ENCODE assay signal across 24 mouse cellular contexts in genomic region chr13:67495631-67496030, GRCm38 (mm10). TPM values are rescaled to one million over a fixed set of nuclear protein-coding genes. Genes with fewer than 3 reads are reported as not detected.
DNase-seq lines count a peak whose midpoint lies in the region; ATAC-seq and TF ChIP-seq lines count a peak whose summit lies in the region.
"Had no signal": no experiment of that assay in that cellular context is flagged by ENCODE, and none has a peak within 500 bp of the region (broad histone marks: within the 10 kb centered on the region; RNA-seq: fewer than 3 reads in every experiment).

No protein-coding gene starts in this region.

- H3K4me2 ChIP-seq in intestine, embryonic 16.5 days (ENCODE audit: low read depth, low read length), result no peak overlapping the region
- H3K4me2 ChIP-seq: embryonic facial prominence, embryonic 12.5 days; forebrain, embryonic 13.5 days; forebrain, embryonic 15.5 days had no signal

- peak overlapping the region; percentile 33; the same call in 1 of the 2 replicates for H3K27ac ChIP-seq in ES-Bruce4 (ENCODE audit: insufficient read depth, low read length)
- H3K27ac ChIP-seq in intestine, embryonic 16.5 days (ENCODE audit: low read length), result no peak overlapping the region
- H3K27ac ChIP-seq: embryonic facial prominence, embryonic 10.5 days; embryonic facial prominence, embryonic 12.5 days; forebrain, embryonic 13.5 days; forebrain, embryonic 15.5 days had no signal

- H3K36me3 ChIP-seq in ES-Bruce4 (ENCODE audit: control insufficient read depth, insufficient read depth, low read length, poor library complexity, severe bottlenecking), result peaks cover 14% of the 10 kb centered on the region
- H3K36me3 ChIP-seq in intestine, embryonic 16.5 days (ENCODE audit: control insufficient read depth, insufficient read depth, low read length), result peaks cover 21% of the 10 kb centered on the region

- peak; percentile 65 for DNase-seq in ES-CJ7 (ENCODE audit: low read depth, low spot score)
- DNase-seq in R1 (ENCODE audit: low read depth, low spot score), result peak; percentile 85
- no peak for DNase-seq in thymus, postnatal 14 days
- no peak for DNase-seq in layer of hippocampus, postnatal 36 days
- DNase-seq: adrenal gland, adult 8-10 months; adrenal gland, postnatal 14 days; adrenal gland, postnatal 36 days; cerebellum, adult 11-12 months; cerebellum, adult 2 months; cerebellum, adult 9-10 months; cerebellum, postnatal 10 days; cerebellum, postnatal 25 days; forebrain, postnatal 0 days had no signal

- no peak for TF ChIP-seq EP300 in ES-Bruce4 (IDR thresholded peaks at IDR 0.05; ENCODE audit: insufficient read depth, low read depth, low read length)

- TF ChIP-seq CTCF in ES-Bruce4 (IDR thresholded peaks at IDR 0.05; ENCODE audit: low read depth, low read length), result no peak

- no peaks in the 10 kb centered on the region for H3K4me1 ChIP-seq in ES-Bruce4 (ENCODE audit: control insufficient read depth, insufficient read depth, low read length)
- H3K4me1 ChIP-seq in intestine, embryonic 16.5 days (ENCODE audit: control insufficient read depth, insufficient read depth, low read length), result peaks cover 8% of the 10 kb centered on the region

- TF ChIP-seq POLR2A in ES-Bruce4 (IDR thresholded peaks at IDR 0.05; ENCODE audit: insufficient read depth, low read length), result no peak

- 100% methylated on average over 1 of the region's 1 CpGs for whole genome bisulfite sequencing in intestine, embryonic 16.5 days

- H3K27me3 ChIP-seq in ES-Bruce4 (ENCODE audit: control insufficient read depth, insufficient read depth, low read length, poor library complexity, severe bottlenecking), result no peaks in the 10 kb centered on the region
- no peaks in the 10 kb centered on the region for H3K27me3 ChIP-seq in intestine, embryonic 16.5 days (replicated peaks; ENCODE audit: control insufficient read depth, insufficient read depth, low read length)
- H3K27me3 ChIP-seq: embryonic facial prominence, embryonic 12.5 days; forebrain, embryonic 13.5 days; forebrain, embryonic 15.5 days; Patski had no signal

- ATAC-seq in intestine, embryonic 16.5 days, result no peak
- ATAC-seq: activated CD4-positive, CD25-positive, alpha-beta regulatory T cell, adult 4 months; forebrain, embryonic 13.5 days; forebrain, embryonic 15.5 days; forebrain, postnatal 0 days; Patski had no signal

- no peak overlapping the region for H3K4me3 ChIP-seq in ES-Bruce4 (ENCODE audit: low read depth, low read length)
- no peak overlapping the region for H3K4me3 ChIP-seq in intestine, embryonic 16.5 days (ENCODE audit: low read length)
- H3K4me3 ChIP-seq: embryonic facial prominence, embryonic 10.5 days; embryonic facial prominence, embryonic 12.5 days; forebrain, embryonic 13.5 days; forebrain, embryonic 15.5 days had no signal

- H3K9me3 ChIP-seq in ES-Bruce4 (replicated peaks; ENCODE audit: control insufficient read depth, insufficient read depth, low read length, poor library complexity, severe bottlenecking), result peaks cover 3% of the 10 kb centered on the region; the same call in 1 of the 2 replicates
- peaks cover 5% of the 10 kb centered on the region; the same call in 1 of the 2 replicates for H3K9me3 ChIP-seq in intestine, embryonic 16.5 days (ENCODE audit: control insufficient read depth, low read length)

- no peak overlapping the region for H3K9ac ChIP-seq in ES-Bruce4 (ENCODE audit: low read depth, poor library complexity, severe bottlenecking)
- no peak overlapping the region for H3K9ac ChIP-seq in intestine, embryonic 16.5 days (ENCODE audit: low read depth, low read length)
- H3K9ac ChIP-seq: embryonic facial prominence, embryonic 12.5 days; forebrain, embryonic 13.5 days; forebrain, embryonic 15.5 days; forebrain, postnatal 0 days had no signal

RNA-seq across cellular contexts. Expression of gene Zfp58, which starts 4.7 kb away (rescaled TPM):
- polyA plus RNA-seq in ES-Bruce4 (2011; ENCODE audit: insufficient read depth, insufficient read length, low read depth, missing spikeins), result 10.3 and 10.7 TPM in 2 replicates
- polyA plus RNA-seq in intestine, embryonic 16.5 days (2015; fragmentation: Nextera tagmentation; extraction: Ambion mirVana), result 8.3 and 9.8 TPM in 2 replicates
- total RNA-seq in layer of hippocampus, postnatal 36 days (2021), result 1 to 10 TPM; 8.3 to 8.4 TPM

RNA-seq across cellular contexts. Expression of gene Zfp874b, which starts 11.6 kb away (rescaled TPM):
- polyA plus RNA-seq in ES-Bruce4 (2011; ENCODE audit: insufficient read depth, insufficient read length, low read depth, missing spikeins), result 10.1 and 19.3 TPM in 2 replicates
- polyA plus RNA-seq in intestine, embryonic 16.5 days (2015; fragmentation: Nextera tagmentation; extraction: Ambion mirVana), result 1.7 and 1.9 TPM in 2 replicates
- total RNA-seq in layer of hippocampus, postnatal 36 days (2021), result 10 to 100 TPM; 18.4 to 20.2 TPM

RNA-seq across cellular contexts. Expression of gene Gm26965, which starts 30.3 kb away (rescaled TPM):
- not detected in 2 replicates for polyA plus RNA-seq in ES-Bruce4 (2011; ENCODE audit: insufficient read depth, insufficient read length, low read depth, missing spikeins)
- polyA plus RNA-seq in intestine, embryonic 16.5 days (2015; fragmentation: Nextera tagmentation; extraction: Ambion mirVana), result not detected in 2 replicates
- total RNA-seq in layer of hippocampus, postnatal 36 days (2021), result 1 to 10 TPM in 1 of 2 experiments, not detected in 1; 1.2 TPM
- total RNA-seq: adrenal gland, postnatal 36 days had no signal
- polyA plus RNA-seq: C2C12; cerebellum, adult 2 months; embryonic facial prominence, embryonic 10.5 days; embryonic facial prominence, embryonic 12.5 days; embryonic facial prominence, embryonic 14.5 days; forebrain, embryonic 13.5 days; forebrain, embryonic 15.5 days; forebrain, postnatal 0 days; G1E; Patski had no signal

RNA-seq across cellular contexts. Expression of gene Zfp87, which starts 30.3 kb away (rescaled TPM):
- polyA plus RNA-seq in ES-Bruce4 (2011; ENCODE audit: insufficient read depth, insufficient read length, low read depth, missing spikeins), result 15.0 and 15.5 TPM in 2 replicates
- polyA plus RNA-seq in intestine, embryonic 16.5 days (2015; fragmentation: Nextera tagmentation; extraction: Ambion mirVana), result 17.9 and 19.3 TPM in 2 replicates
- total RNA-seq in layer of hippocampus, postnatal 36 days (2021), result 10 to 100 TPM; 23.8 to 24.5 TPM

RNA-seq across cellular contexts. Expression of gene Zfp874a, which starts 44.2 kb away (rescaled TPM):
- 26.9 and 28.9 TPM in 2 replicates for polyA plus RNA-seq in ES-Bruce4 (2011; ENCODE audit: insufficient read depth, insufficient read length, low read depth, missing spikeins)
- polyA plus RNA-seq in intestine, embryonic 16.5 days (2015; fragmentation: Nextera tagmentation; extraction: Ambion mirVana), result 7.5 TPM in 2 replicates
- total RNA-seq in layer of hippocampus, postnatal 36 days (2021), result 10 to 100 TPM; 14.3 to 15.7 TPM

Comparison
In these comparisons a context has a peak if more than half of its experiments do, and no peak if none do; other contexts are left out.
1. DNase-seq: peak in ES-CJ7 (single experiment) and R1 (single experiment); none in thymus, postnatal 14 days (single experiment) and layer of hippocampus, postnatal 36 days (0 of 2).